Mouse (Mus musculus) midbrain, embryonic 10.5 days (tissue): Measurements from ENCODE around the gene Mat2a. TPM values are rescaled to one million over a fixed set of nuclear protein-coding genes. Genes with fewer than 3 reads are reported as not detected.

Experiments
- DNase-seq: peaks from one replicate; pipeline ENCODE4 v3.0.0-alpha.2; 2017; ENCODE audit warnings: low spot score
- H3K27ac ChIP-seq: fragments of 300-500 bp; sonication (generic); replicated peaks from 2 replicates; pipeline ENCODE4 v1.5.1; 2016; ENCODE audit warnings: mild to moderate bottlenecking
- H3K27me3 ChIP-seq: fragments of 300-500 bp; sonication (generic); 2 replicates; pipeline ENCODE4 v1.6.1; 2016; ENCODE audit warnings: low read depth, mild to moderate bottlenecking; ENCODE audit not compliant: poor library complexity, severe bottlenecking
- H3K36me3 ChIP-seq: fragments of 300-500 bp; sonication (generic); 2 replicates; pipeline ENCODE4 v1.6.1; 2016; ENCODE audit warnings: mild to moderate bottlenecking, moderate library complexity
- H3K4me1 ChIP-seq: fragments of 300-500 bp; sonication (generic); 2 replicates; pipeline ENCODE4 v1.6.1; 2016
- H3K4me3 ChIP-seq: fragments of 300-500 bp; sonication (generic); 2 replicates; pipeline ENCODE4 v1.5.1; 2016; ENCODE audit warnings: mild to moderate bottlenecking, moderate library complexity
- H3K9me3 ChIP-seq: fragments of 300-500 bp; sonication (generic); replicated peaks from 2 replicates; pipeline ENCODE4 v1.6.1; 2016; ENCODE audit warnings: mild to moderate bottlenecking
- WGBS: fragments of 180-500 bp; shearing (Covaris S2); methylation state at CpG from one replicate; pipeline ENCODE4 v1.1.7; 2016; 5-methylcytosine and 5-hydroxymethylcytosine counted together
- polyA plus RNA-seq: library from polyadenylated mRNA; unstranded; fragments of >200 nt; fragmentation: Nextera tagmentation; extraction: Ambion mirVana; gene quantifications from 2 replicates; pipeline ENCODE4 v1.2.1, GENCODE M21; 2016

The Mat2a gene
- polyA plus RNA-seq, 1 experiment from 2014 or later: 431 TPM

- Histone ChIP-seq H3K36me3 (no peaks in the 10 kb centered on the region), H3K4me3 (no peak overlapping the region), H3K27ac (no peak overlapping the region), H3K27me3 (peaks cover 38% of the 10 kb centered on the region), H3K4me1 (peaks cover 8% of the 10 kb centered on the region), H3K9me3 (no peaks in the 10 kb centered on the region)
- WGBS: 83% methylated on average over 6 of the region's 6 CpGs
- DNase-seq: no peak
Measured at GRCm38 (mm10) chr6:72383142-72383820, 56.1 kb downstream of the Mat2a start.

Other genes with a start within 250 kb of the Mat2a start
- gene Atoh8, start 204.0 kb downstream of the Mat2a start, polyA plus RNA-seq: 9.2 and 11.2 TPM in 2 replicates
- gene Sftpb, start 134.9 kb downstream of the Mat2a start, polyA plus RNA-seq: not detected in 2 replicates
- gene Usp39, start 94.4 kb downstream of the Mat2a start, polyA plus RNA-seq: 80.1 and 89.3 TPM in 2 replicates
- 28.9 and 29.6 TPM in 2 replicates for gene 0610030E20Rik, start 92.2 kb downstream of the Mat2a start, polyA plus RNA-seq
- gene Tmem150a, start 84.1 kb downstream of the Mat2a start, polyA plus RNA-seq: 5.6 and 6.7 TPM in 2 replicates
- 106 and 111 TPM in 2 replicates for gene Rnf181, start 72.6 kb downstream of the Mat2a start, polyA plus RNA-seq
- gene Vamp5, start 59.1 kb downstream of the Mat2a start, polyA plus RNA-seq: 12.0 and 12.9 TPM in 2 replicates
- gene Vamp8, start 48.9 kb downstream of the Mat2a start, polyA plus RNA-seq: 35.7 and 35.8 TPM in 2 replicates
- 15.3 and 21.5 TPM in 2 replicates for gene Ggcx, start 25.2 kb downstream of the Mat2a start, polyA plus RNA-seq
- 0.23 and 0.39 TPM in 2 replicates for gene Sh2d6, start 82.1 kb upstream of the Mat2a start, polyA plus RNA-seq
- 9.7 and 11.1 TPM in 2 replicates for gene Capg, start 104.8 kb upstream of the Mat2a start, polyA plus RNA-seq
- gene Elmod3, start 158.9 kb upstream of the Mat2a start, polyA plus RNA-seq: 14.2 and 15.5 TPM in 2 replicates
- 8.2 and 8.4 TPM in 2 replicates for gene Retsat, start 158.9 kb upstream of the Mat2a start, polyA plus RNA-seq
- 33.3 and 35.4 TPM in 2 replicates for gene Tgoln1, start 177.4 kb upstream of the Mat2a start, polyA plus RNA-seq